In genomic region chr12:71830139-71830538, GRCm38 (mm10) we compare ENCODE assay signal across 8 mouse cellular contexts. TPM values are rescaled to one million over a fixed set of nuclear protein-coding genes. Genes with fewer than 3 reads are reported as not detected.
DNase-seq lines count a peak whose midpoint lies in the region; ATAC-seq and TF ChIP-seq lines count a peak whose summit lies in the region.

No protein-coding gene starts in this region.

- no peaks in the 10 kb centered on the region for H3K27me3 ChIP-seq in intestine, embryonic 14.5 days (replicated peaks; ENCODE audit: control insufficient read depth, insufficient read depth, low read length)
- peaks cover 20% of the 10 kb centered on the region for H3K27me3 ChIP-seq in myocyte (ENCODE audit: control insufficient read depth, insufficient read depth, insufficient read length)

- H3K79me2 ChIP-seq in myocyte (ENCODE audit: control insufficient read depth, insufficient read depth): peaks cover 36% of the 10 kb centered on the region

- TF ChIP-seq POLR2A in myocyte (IDR thresholded peaks at IDR 0.05; ENCODE audit: insufficient read length, low read depth): no peak

- H3K27ac ChIP-seq in left cerebral cortex, adult 2 months: peak overlapping the region; percentile 82
- H3K27ac ChIP-seq in intestine, embryonic 14.5 days (ENCODE audit: low read depth): 0 out of 2 replicates have a peak overlapping the region, but pooled peaks have one; percentile 27

- DNase-seq in left cerebral cortex, adult 2 months (ENCODE audit: extremely low spot score in 1 of 2, low spot score in 2 of 2): no peak
- DNase-seq in left cerebral cortex, adult 11 months (ENCODE audit: low spot score): no peak
- DNase-seq in c-Kit-positive CD71-positive TER-119-positive erythroid progenitor cells, embryonic 14.5 days (ENCODE audit: low spot score): peak; percentile 74
- DNase-seq in intestine, embryonic 14.5 days (ENCODE audit: low spot score): no peak
- DNase-seq in gastrocnemius, adult 8-10 months (ENCODE audit: low spot score in 2 of 2): no peak
- DNase-seq in left cerebral cortex, postnatal 14 days (ENCODE audit: low spot score in 2 of 2): no peak
- no peak for DNase-seq in lung, postnatal 14 days

- peaks cover 20% of the 10 kb centered on the region for H3K4me1 ChIP-seq in intestine, embryonic 14.5 days (replicated peaks; ENCODE audit: control insufficient read depth, insufficient read depth, low read length)

- no peak for TF ChIP-seq CTCF in left cerebral cortex, adult 2 months (IDR thresholded peaks at IDR 0.05)

- H3K9ac ChIP-seq in intestine, embryonic 14.5 days (ENCODE audit: low read length): peak overlapping the region; percentile 57

- H3K4me3 ChIP-seq in left cerebral cortex, adult 2 months: peak overlapping the region; percentile 98
- peak overlapping the region; percentile 94 for H3K4me3 ChIP-seq in intestine, embryonic 14.5 days (ENCODE audit: low read depth, low read length)
- peak overlapping the region; percentile 89 for H3K4me3 ChIP-seq in myocyte

- ATAC-seq in intestine, embryonic 14.5 days (replicated peaks; ENCODE audit: low FRiP score, low TSS enrichment, low read depth): no peak

- H3K36me3 ChIP-seq in intestine, embryonic 14.5 days (ENCODE audit: control insufficient read depth, insufficient read depth, low read length): no peaks in the 10 kb centered on the region
- H3K36me3 ChIP-seq in myocyte (ENCODE audit: control insufficient read depth, insufficient read depth): no peaks in the 10 kb centered on the region

- H3K9me3 ChIP-seq in intestine, embryonic 14.5 days (ENCODE audit: control insufficient read depth, low read length): no peaks in the 10 kb centered on the region

- peak overlapping the region; percentile 63 for H3K4me2 ChIP-seq in intestine, embryonic 14.5 days (ENCODE audit: low read length)
- peak overlapping the region; percentile 98 for H3K4me2 ChIP-seq in myocyte (ENCODE audit: low read depth)

- WGBS in intestine, embryonic 14.5 days: 15% methylated on average over 10 of the region's 10 CpGs

- intact Hi-C loops in left cerebral cortex, adult 2 months (cut with DNase I): loop anchor here (5.0 kb wide), 4 partner anchors 37 to 152 kb away; no protein-coding TSS in a partner anchor
- intact Hi-C loops in left cerebral cortex, postnatal 14 days (cut with DNase I): loop anchor here (5.0 kb wide), 5 partner anchors 87 to 217 kb away; no protein-coding TSS in a partner anchor

- H3ac ChIP-seq in myocyte (ENCODE audit: control insufficient read depth, insufficient read length): no peak overlapping the region

TF ChIP-seq in myocyte, 11 proteins besides CTCF, POLR2A, EP300 and RAD21:
- no peak for TF ChIP-seq MYOG (IDR thresholded peaks at IDR 0.05; ENCODE audit: control insufficient read depth in 1 of 3, insufficient read depth in 1 of 3, insufficient read length in 2 of 3, low read depth in 2 of 3)
- no peak for TF ChIP-seq E2F4 (IDR thresholded peaks at IDR 0.05; ENCODE audit: insufficient read depth)
- TF ChIP-seq MYOD1 (IDR thresholded peaks at IDR 0.05; ENCODE audit: control insufficient read depth in 1 of 3, insufficient read length in 2 of 3, low read depth in 2 of 3): no peak
- TF ChIP-seq USF1 (IDR thresholded peaks at IDR 0.05; ENCODE audit: low read depth): no peak
- no peak for TF ChIP-seq POLR2AphosphoS2 (IDR thresholded peaks at IDR 0.05; ENCODE audit: insufficient read length, low read depth)
- no peak for TF ChIP-seq MAX (IDR thresholded peaks at IDR 0.05; ENCODE audit: low read depth)
- TF ChIP-seq SRF (IDR thresholded peaks at IDR 0.05; ENCODE audit: control insufficient read depth, insufficient read length, low read depth): no peak
- TF ChIP-seq REST (IDR thresholded peaks at IDR 0.05; ENCODE audit: insufficient read depth, insufficient read length): no peak
- no peak for TF ChIP-seq CEBPB (IDR thresholded peaks at IDR 0.05; ENCODE audit: insufficient read depth, poor library complexity, severe bottlenecking)
- no peak for TF ChIP-seq TCF3 (IDR thresholded peaks at IDR 0.05; ENCODE audit: insufficient read length, low read depth)
- TF ChIP-seq TCF12 (IDR thresholded peaks at IDR 0.05; ENCODE audit: insufficient read depth, poor library complexity, severe bottlenecking): no peak

RNA-seq across cellular contexts. Expression of gene Daam1, which starts 0.7 kb away (rescaled TPM):
- 10 to 100 TPM; 48.0 to 55.0 TPM for total RNA-seq in left cerebral cortex, adult 2 months (2021)
- polyA plus RNA-seq in intestine, embryonic 14.5 days (2014; fragmentation: Nextera tagmentation; extraction: Ambion mirVana): 15.6 and 16.1 TPM in 2 replicates
- 10.1 TPM for polyA plus RNA-seq in myocyte (2012; fragmentation: generic; extraction: Trizol)
- 10 to 100 TPM in 1 of 4 experiments, 1 to 10 TPM in 3; 7.7 to 10.4 (median 8.8) TPM for total RNA-seq in gastrocnemius, adult 8-10 months (2022)
- total RNA-seq in left cerebral cortex, postnatal 14 days (2021): 10 to 100 TPM; 65.9 to 67.3 TPM

Comparison
In these comparisons a context has a peak if more than half of its experiments do, and no peak if none do; other contexts are left out.
1. RNA of gene Daam1, which starts 0.7 kb away (total RNA-seq): 65.9 to 67.3 TPM in left cerebral cortex, postnatal 14 days and 48.0 to 55.0 TPM in left cerebral cortex, adult 2 months; 7.7 to 10.4 TPM in gastrocnemius, adult 8-10 months; every median in the first group is over 4 times any median in the second.
2. Peak in every context shown above with its lines, with median percentiles within 50 percentile points of each other: H3K4me3 ChIP-seq.